Mouse (Mus musculus): ENCODE data around the gene Gatad2b. TPM values are rescaled to one million over a fixed set of nuclear protein-coding genes. Genes with fewer than 3 reads are reported as not detected.
"Not testable (repeated sequence)": the region's sequence is repeated elsewhere in the genome, so short reads cannot be mapped to it uniquely, and the experiment has no call there.

The Gatad2b gene
- 100 to 1,000 TPM in 1 of 2 experiments, 10 to 100 TPM in 1; 95.2 to 109 TPM for total RNA-seq (2021)

DNA sequence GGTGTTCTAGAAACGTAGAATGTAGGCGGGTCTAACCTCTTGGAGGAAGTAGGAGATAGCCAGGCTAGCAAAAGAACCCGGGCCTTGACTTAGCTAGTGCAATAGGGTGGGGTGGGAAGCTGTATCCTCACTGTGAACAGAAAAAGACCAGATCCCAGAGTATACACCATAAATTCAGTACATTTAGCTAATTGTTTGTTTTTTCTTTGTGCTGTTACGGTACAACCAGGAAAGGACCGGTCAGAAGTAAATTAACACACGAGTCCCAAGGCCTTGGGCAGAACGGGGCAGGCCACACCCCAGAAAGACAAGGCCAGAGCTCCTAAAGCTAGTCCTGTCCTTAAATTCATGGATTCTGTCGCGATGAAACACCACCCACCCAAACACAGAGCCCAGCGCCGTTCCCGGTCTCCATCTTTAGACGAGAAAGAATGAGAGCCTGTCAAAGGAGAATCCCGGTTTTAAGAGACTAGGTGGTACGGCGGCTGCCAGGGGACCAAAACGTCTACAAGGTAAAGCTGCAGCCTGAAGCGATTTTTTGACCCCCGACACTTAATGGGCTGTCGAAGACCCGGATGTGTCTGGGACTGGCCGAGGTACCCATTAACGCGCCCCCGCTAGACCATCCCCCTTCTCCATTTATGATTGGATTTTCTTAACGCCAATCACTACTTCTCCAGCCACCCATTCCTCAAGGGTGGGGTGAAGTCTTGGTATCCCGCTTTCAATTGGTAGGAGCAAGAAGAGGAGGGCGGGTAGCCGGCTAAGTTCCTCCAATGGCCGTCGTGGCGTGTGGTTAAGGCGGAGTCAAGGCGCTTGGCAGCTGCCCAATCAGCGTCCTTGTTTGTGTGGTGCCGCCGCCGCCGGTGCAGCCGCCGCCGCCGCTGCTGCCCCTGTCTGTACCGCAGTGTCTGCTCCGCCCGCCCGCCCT is at the start of gene Gatad2b:
Gatad2b (plus strand) TSS at position 834 of the 931 bp plus-strand sequence.
- peak; percentile 97 for DNase-seq

DNA sequence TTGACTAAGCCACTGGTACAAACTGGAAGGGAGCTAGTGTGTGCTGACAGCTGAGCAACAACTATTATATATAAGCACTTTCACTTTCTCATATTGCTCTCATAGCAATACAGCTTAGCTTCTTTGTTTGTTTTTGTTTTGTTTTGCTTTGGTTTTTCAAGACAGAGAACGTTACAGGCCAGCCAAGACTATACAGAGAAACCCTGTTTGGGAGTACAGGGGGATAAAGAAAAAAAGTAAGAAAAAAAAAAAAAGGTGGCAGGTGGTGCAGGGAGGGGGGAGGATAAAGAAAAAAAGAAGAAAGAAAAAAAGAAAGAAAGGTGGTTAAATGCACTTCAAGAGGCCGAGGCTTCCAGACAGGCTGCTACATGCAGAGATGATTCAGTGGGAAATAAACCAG is 47.6 kb upstream of the Gatad2b start:
- no peak for DNase-seq

GRCm38 (mm10) chr3:90247630-90247959 is 45.4 kb upstream of the Gatad2b start:
- no peak for DNase-seq

- peak; percentile 90 to 91 for DNase-seq
These were observed 44.8 kb upstream of the Gatad2b start, which contains the start of gene Slc39a1 for GRCm38 (mm10) chr3:90247960-90248745. Gene Slc39a1 (plus strand): TSS chr3:90248172.

DNA sequence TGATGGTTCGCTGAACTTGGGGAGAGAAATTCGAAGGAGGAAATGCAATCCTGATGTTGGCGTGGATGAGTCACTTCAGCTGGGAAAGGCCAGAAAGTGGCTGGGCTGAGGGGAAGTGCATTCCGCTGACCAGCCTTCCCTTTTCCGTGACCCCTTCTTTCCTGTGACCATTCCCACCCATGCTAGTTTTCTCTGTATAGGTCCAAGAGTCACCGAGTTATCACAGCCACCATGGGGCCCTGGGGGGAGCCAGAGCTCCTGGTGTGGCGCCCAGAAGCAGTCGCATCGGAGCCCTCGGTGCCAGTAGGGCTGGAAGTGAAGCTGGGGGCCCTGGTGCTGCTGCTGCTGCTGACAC is 44.3 kb upstream of the Gatad2b start:
- no peak for DNase-seq

DNA sequence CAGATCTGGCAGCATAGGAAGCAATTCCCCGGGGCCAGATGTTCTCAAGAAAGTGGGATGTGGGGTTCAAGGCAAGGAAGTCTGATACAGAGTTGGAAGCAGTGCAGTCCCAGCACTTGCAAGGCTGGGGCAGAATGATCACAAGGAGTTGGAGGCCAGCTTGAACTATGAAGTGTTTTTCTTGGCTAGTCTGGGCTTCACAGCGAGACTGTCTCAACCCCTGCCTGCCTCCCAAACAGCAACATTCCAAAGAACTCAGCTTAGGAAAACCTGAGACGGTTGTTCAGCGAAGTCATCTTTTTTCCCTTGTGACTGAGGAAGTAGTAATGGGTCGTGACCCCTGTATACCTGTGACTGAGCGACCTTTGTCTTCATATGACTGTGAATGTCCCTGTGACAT is 42.2 kb upstream of the Gatad2b start:
- DNase-seq = no peak

DNA sequence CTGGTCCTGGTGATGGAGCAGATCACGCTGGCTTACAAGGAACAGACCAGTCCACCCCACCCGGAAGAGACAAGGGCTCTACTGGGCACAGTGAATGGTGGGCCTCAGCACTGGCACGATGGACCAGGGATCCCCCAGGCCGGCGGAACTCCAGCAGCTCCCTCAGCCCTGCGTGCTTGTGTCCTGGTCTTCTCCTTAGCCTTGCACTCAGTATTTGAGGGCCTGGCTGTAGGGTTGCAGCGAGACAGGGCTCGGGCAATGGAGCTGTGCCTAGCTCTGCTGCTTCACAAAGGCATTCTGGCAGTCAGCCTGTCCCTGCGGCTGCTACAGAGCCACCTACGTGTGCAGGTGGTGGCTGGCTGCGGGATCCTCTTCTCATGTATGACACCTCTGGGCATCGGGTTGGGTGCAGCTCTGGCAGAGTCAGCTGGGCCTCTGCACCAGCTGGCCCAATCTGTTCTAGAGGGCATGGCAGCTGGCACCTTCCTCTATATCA is 41.2 kb upstream of the Gatad2b start:
- DNase-seq = not testable (repeated sequence)

DNA sequence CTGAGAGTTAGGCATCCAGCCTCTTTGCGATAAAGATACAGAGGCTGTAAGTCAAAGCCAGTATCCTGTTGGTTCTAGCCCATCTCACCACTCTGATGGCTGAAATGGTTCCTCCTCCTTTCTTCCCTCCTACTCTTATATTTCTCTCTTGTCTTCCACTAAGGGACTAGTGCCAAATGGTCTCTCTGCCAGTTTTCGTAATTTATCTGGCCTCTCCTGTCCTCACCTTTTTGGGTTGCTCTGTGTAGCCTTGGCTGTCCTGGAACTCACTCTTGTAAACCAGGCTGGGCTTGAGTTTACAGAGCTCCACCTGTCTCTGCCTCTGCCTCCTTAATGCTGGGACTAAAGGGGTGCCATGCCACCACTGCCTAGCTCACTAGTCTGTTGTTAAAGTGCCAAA is 40.3 kb upstream of the Gatad2b start:
- not testable (repeated sequence) for DNase-seq

DNA sequence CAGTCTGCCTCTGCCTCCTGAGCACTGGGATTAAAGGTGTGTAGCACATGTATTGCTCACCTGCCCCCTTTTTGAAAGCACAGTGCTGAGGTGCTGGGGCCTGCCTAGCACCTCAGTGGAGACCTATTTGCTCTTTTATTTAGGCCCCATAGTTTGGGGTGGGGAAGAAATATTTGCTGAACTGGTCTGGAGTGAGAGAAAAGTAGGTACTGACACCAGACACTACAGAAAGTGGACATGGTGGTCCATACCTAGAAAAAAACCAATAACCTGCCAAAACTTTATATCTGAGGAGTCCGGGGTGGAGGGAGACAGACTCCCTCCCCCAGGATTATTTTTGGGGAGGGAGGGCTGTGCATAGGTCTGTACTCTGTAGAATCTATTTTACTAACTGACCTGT is 39.8 kb upstream of the Gatad2b start:
- not testable (repeated sequence) for DNase-seq

DNA sequence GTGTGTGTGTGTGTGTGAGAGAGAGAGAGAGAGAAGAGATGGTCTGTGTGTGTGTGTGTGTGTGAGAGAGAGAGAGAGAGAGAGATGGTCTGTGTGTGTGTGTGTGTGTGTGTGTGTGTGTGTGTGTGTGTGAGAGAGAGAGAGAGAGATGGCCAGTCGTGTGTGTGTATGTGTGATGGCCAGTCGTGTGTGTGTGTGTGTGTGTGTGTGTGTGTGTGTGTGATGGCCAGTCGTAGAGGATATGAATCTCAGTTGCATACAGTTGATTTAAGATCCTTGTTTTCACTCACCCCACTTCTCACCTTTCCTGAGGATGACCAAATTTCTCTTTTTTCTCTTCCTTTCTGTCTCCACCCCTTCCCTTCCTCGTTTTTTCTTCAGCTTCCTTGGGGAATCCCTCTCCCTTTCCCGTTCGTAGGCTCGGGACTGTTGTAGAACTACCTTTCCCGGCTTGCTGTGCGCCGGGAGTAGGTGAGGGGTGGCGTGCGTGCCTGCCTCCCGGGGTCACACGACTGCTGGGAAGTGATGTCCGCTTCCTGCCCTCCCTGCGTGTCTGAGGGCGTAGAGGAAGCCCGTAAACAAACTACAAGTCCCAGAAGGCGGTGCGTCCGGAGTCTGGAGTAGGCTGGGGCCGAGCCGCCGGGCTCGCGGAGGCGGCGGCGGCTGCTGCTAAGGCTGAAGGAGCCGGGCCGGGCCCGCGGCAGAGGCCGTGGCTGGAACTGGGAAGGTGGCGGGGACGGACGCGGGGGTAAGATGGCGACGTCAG is 39.1 kb upstream of the Gatad2b start, which contains the start of gene Crtc2:
Crtc2 (plus strand) TSS at position 511 of the 766 bp plus-strand sequence.
- DNase-seq = peak; percentile 96 to 98

GRCm38 (mm10) chr3:90254419-90255193 is 38.4 kb upstream of the Gatad2b start:
- DNase-seq = no peak

GRCm38 (mm10) chr3:90255194-90255565 is 37.8 kb upstream of the Gatad2b start:
- DNase-seq = no peak

DNA sequence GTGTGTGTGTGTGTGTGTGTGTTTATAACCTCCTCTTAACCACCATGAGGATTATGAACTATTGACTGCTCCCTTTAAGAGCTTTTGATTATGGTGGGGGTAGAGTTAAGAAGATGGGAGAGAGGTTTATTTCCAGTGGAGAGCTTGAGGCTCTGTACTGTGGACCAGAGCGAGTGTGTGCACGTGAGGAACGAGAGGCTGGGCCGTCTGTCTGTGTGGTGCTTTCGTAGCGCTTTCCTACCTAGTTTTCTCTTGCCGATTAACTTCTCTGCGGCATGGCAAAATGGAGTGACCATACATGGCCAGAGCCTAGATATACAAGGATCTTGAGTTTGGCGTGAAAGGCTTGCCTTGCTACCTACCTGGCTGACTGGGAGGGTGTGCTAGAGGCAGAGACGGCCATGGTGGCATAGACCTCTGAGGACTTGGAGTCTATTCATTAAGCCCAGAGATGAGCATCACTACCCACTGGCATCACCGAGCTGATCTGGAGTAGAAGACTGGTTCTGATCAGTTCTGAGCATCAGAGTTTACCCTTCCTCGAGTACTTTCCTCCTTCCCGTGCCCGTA is 37.1 kb upstream of the Gatad2b start:
- no peak for DNase-seq

- DNase-seq = no peak
These were observed 36.0 kb upstream of the Gatad2b start for GRCm38 (mm10) chr3:90256731-90257530.

GRCm38 (mm10) chr3:90258521-90258920 is 34.5 kb upstream of the Gatad2b start:
- no peak for DNase-seq

DNA sequence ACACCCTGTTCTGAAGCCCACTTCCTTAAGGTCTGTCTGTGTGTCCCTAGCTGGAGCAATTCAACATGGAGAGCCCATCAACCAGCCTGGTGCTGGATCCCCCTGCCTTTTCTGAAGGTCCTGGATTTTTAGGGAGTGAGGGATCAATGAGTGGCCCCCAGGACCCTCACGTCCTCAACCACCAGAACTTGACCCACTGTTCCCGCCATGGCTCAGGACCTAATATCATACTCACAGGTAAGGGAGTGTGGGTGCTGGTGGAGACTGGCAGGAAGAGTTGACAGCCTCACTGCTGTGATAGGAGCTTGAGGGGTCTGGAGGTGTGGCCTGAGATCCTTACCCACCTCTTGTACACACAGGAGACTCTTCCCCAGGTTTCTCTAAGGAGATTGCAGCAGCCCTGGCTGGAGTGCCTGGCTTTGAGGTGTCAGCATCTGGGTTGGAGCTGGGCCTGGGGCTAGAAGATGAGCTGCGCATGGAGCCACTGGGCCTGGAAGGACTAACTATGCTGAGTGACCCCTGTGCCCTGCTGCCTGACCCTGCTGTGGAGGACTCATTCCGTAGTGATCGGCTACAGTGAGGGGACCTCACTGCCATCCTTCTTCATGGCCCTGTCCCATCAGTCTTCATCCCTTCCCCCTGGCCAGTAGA is 29.7 kb upstream of the Gatad2b start:
- no peak for DNase-seq

DNA sequence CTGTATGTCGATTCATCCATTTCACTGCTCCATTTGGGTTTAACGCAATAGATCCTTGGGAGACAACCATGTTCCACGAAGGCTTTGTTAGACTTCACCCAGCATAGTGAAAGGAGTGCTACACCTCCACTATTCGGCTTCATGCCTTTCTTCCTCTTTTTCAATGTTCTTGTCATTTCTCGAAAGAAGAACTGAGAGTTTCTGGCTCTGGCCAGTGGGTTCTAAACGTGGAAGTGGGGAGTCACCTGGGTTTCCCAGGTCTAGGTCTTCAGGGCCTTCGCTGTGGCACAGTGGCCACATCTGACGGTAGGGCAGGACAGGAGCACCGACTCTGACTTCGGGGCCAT is 28.3 kb upstream of the Gatad2b start:
- DNase-seq = no peak

DNA sequence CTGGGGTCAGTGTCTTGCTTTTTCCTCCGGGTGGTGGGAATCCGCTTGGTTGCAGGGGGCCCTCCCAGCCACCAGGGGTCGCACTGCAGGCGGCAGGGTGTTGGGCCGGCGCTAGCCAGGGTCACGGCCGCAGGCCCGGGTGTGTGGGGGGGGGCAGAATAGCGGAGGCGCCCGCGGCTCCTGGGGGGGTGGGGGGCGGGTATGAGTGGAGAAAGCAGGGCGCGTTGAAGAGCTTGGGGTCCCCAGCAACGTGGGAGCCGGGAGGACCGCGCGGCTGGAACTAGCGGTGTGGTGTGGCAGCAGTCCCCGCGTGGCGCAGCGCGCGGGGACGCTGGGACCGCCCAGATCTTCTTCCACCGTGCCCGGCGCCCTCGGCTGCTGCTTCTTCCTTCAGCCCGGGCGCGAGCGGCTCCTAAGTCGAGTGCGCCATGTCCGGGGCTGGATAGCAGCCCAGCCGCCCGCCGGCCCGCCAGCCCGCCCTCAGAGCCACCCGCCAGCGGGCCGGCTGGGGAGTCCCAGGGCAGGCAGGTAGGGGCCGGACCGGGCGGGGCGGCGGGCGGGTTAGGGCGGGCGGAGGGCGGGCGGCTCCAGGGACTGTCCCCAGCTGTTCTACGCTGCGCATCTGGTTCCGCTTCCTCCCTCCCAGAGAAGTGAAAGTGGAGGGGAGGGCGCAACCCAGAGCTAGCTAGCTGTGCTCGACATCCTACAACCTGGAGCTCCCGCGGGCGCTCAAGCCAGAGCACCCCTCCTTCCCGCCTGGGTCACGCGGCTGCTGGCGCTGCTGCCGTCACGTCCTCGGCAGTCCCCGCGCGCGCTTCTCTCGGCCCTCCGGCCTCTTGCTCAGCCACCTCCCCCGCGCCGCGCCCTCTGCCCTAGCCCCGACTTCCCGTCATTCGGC is 27.7 kb upstream of the Gatad2b start, which contains the start of gene Dennd4b:
Dennd4b (plus strand) TSS at position 152 of the 898 bp plus-strand sequence.
- DNase-seq = peak; percentile 85 to 86

All from layer of hippocampus, postnatal 36 days (tissue).